17 mouse cellular contexts compared by ENCODE assay signal in genomic region chr2:30244595-30245178, GRCm38 (mm10). TPM values are rescaled to one million over a fixed set of nuclear protein-coding genes. Genes with fewer than 3 reads are reported as not detected.
DNase-seq lines count a peak whose midpoint lies in the region; ATAC-seq and TF ChIP-seq lines count a peak whose summit lies in the region.
"Had no signal": no experiment of that assay in that cellular context is flagged by ENCODE, and none has a peak within 500 bp of the region (broad histone marks: within the 10 kb centered on the region; RNA-seq: fewer than 3 reads in every experiment).

No protein-coding gene starts in this region.

- H3K36me3 ChIP-seq in liver, adult 2 months (ENCODE audit: control insufficient read depth, insufficient read depth, low read length): peaks cover 9% of the 10 kb centered on the region; the same call in 1 of the 2 replicates
- H3K36me3 ChIP-seq in liver, embryonic 13.5 days: peaks cover 75% of the 10 kb centered on the region

- no peaks in the 10 kb centered on the region for H3K9me3 ChIP-seq in liver, embryonic 13.5 days (replicated peaks)
- H3K9me3 ChIP-seq: forebrain, embryonic 13.5 days; hindbrain, embryonic 12.5 days; neural tube, embryonic 13.5 days had no signal

- no peaks in the 10 kb centered on the region for H3K27me3 ChIP-seq in liver, adult 2 months (ENCODE audit: control insufficient read depth, insufficient read depth, low read length)
- no peaks in the 10 kb centered on the region for H3K27me3 ChIP-seq in liver, embryonic 13.5 days
- H3K27me3 ChIP-seq: forebrain, embryonic 13.5 days; hindbrain, embryonic 12.5 days; neural tube, embryonic 13.5 days had no signal

- TF ChIP-seq POLR2A in liver, adult 2 months (IDR thresholded peaks at IDR 0.05; ENCODE audit: extremely low read depth, insufficient read depth, low read length): no peak

- ATAC-seq in liver, embryonic 13.5 days (ENCODE audit: low read depth): 0 out of 2 replicates have a peak, but pooled peaks have one; percentile 21
- ATAC-seq: forebrain, embryonic 13.5 days had no signal

- peaks cover 60% of the 10 kb centered on the region for H3K79me2 ChIP-seq in liver, adult 2 months (ENCODE audit: control insufficient read depth, insufficient read depth, low read length)

- no peak for DNase-seq in gastrocnemius, adult 2 months
- DNase-seq in gastrocnemius, adult 8-10 months (ENCODE audit: low spot score in 2 of 2): no peak
- DNase-seq in liver, adult 2 months (ENCODE audit: extremely low read depth, low read depth, low spot score): peak; percentile 69
- DNase-seq in liver: no peak
- DNase-seq in forelimb bud, embryonic 11.5 days (ENCODE audit: low read depth, low spot score): peak; percentile 21
- no peak for DNase-seq in liver, embryonic 13.5 days
- DNase-seq in layer of hippocampus, adult 8-10 months (ENCODE audit: low spot score in 2 of 2): no peak
- no peak for DNase-seq in testis, postnatal 10 days (ENCODE audit: low spot score)
- DNase-seq: B cell, adult 2 months; midbrain, embryonic 14.5 days had no signal

- intact Hi-C loops in gastrocnemius, adult 2 months (cut with DNase I): no loop called here

- H3K4me2 ChIP-seq in liver, embryonic 13.5 days: no peak overlapping the region
- H3K4me2 ChIP-seq: forebrain, embryonic 13.5 days; hindbrain, embryonic 12.5 days; neural tube, embryonic 13.5 days had no signal

- H3K9ac ChIP-seq in liver, adult 2 months (ENCODE audit: low read depth, low read length): no peak overlapping the region
- H3K9ac ChIP-seq in liver, embryonic 13.5 days: no peak overlapping the region
- H3K9ac ChIP-seq: forebrain, embryonic 13.5 days; hindbrain, embryonic 12.5 days; neural tube, embryonic 13.5 days had no signal

- H3K4me3 ChIP-seq in gastrocnemius, adult 2 months: peak overlapping the region; percentile 96
- no peak overlapping the region for H3K4me3 ChIP-seq in liver, adult 2 months (ENCODE audit: insufficient read depth, low read depth, low read length)
- no peak overlapping the region for H3K4me3 ChIP-seq in liver, embryonic 13.5 days (replicated peaks)
- H3K4me3 ChIP-seq: forebrain, embryonic 13.5 days; hindbrain, embryonic 12.5 days; layer of hippocampus, adult 2 months; neural tube, embryonic 13.5 days had no signal

- no peak for TF ChIP-seq CTCF in gastrocnemius, adult 2 months (IDR thresholded peaks at IDR 0.05)
- TF ChIP-seq CTCF in liver, adult 2 months (IDR thresholded peaks at IDR 0.05; ENCODE audit: low read depth, low read length): no peak

- peak overlapping the region; percentile 91 for H3K27ac ChIP-seq in gastrocnemius, adult 2 months
- H3K27ac ChIP-seq in liver, adult 2 months (replicated peaks; ENCODE audit: insufficient read depth, low read depth, low read length): peak overlapping the region; percentile 24; the same call in 1 of the 2 replicates
- H3K27ac ChIP-seq in liver, embryonic 13.5 days: peak overlapping the region; percentile 36; the same call in 1 of the 2 replicates
- H3K27ac ChIP-seq: forebrain, embryonic 13.5 days; hindbrain, embryonic 12.5 days; layer of hippocampus, adult 2 months; neural tube, embryonic 13.5 days had no signal

- peaks cover 39% of the 10 kb centered on the region for H3K4me1 ChIP-seq in liver, adult 2 months (ENCODE audit: control insufficient read depth, insufficient read depth, low read length)
- H3K4me1 ChIP-seq in liver, embryonic 13.5 days (replicated peaks): peaks cover 65% of the 10 kb centered on the region

- 29% methylated on average over 7 of the region's 7 CpGs for WGBS in liver, adult 2 months
- WGBS in liver, embryonic 13.5 days (ENCODE audit: insufficient replicate concordance): 74% methylated on average over 7 of the region's 7 CpGs

RNA-seq across cellular contexts. Expression of gene Gm28035, which starts 4.3 kb away (rescaled TPM):
- total RNA-seq in gastrocnemius, adult 2 months (2021): 1 to 10 TPM; 1.1 to 1.4 TPM
- total RNA-seq in gastrocnemius, adult 8-10 months (2022): under 1 TPM in 3 of 4 experiments, not detected in 1; 0.22 to 0.78 (median 0.40) TPM
- 4.2 and 5.1 TPM in 2 replicates for total RNA-seq in liver, adult 2 months (2014; rRNA removed)
- polyA plus RNA-seq in liver, adult 2 months (2012; rRNA removed): 5.9 and 8.6 TPM in 2 replicates
- polyA plus RNA-seq in liver, embryonic 13.5 days (2015; fragmentation: Nextera tagmentation; extraction: Ambion mirVana): 0.05 and 0.07 TPM in 2 replicates
- 10 to 100 TPM in 2 of 4 experiments, 1 to 10 TPM in 2; 6.7 to 11.6 (median 9.9) TPM for total RNA-seq in layer of hippocampus, adult 8-10 months (2022)
- total RNA-seq: MEL had no signal

RNA-seq across cellular contexts. Expression of gene Lrrc8a, which starts 7.2 kb away (rescaled TPM):
- 10 to 100 TPM; 19.6 to 37.9 TPM for total RNA-seq in gastrocnemius, adult 2 months (2021)
- 10 to 100 TPM; 13.2 to 20.1 (median 15.3) TPM for total RNA-seq in gastrocnemius, adult 8-10 months (2022)
- total RNA-seq in liver, adult 2 months (2014; rRNA removed): 8.5 and 14.0 TPM in 2 replicates
- polyA plus RNA-seq in liver, adult 2 months (2012; rRNA removed): 22.6 and 24.1 TPM in 2 replicates
- 11.9 and 12.5 TPM in 2 replicates for polyA plus RNA-seq in liver, embryonic 13.5 days (2015; fragmentation: Nextera tagmentation; extraction: Ambion mirVana)
- 10 to 100 TPM; 54.5 to 70.6 (median 60.3) TPM for total RNA-seq in layer of hippocampus, adult 8-10 months (2022)

RNA-seq across cellular contexts. Expression of gene Phyhd1, which starts 21.3 kb away (rescaled TPM):
- total RNA-seq in gastrocnemius, adult 2 months (2021): 10 to 100 TPM; 27.8 to 34.5 TPM
- 10 to 100 TPM in 2 of 4 experiments, 1 to 10 TPM in 2; 7.7 to 14.2 (median 11.0) TPM for total RNA-seq in gastrocnemius, adult 8-10 months (2022)
- 87.4 and 97.7 TPM in 2 replicates for total RNA-seq in liver, adult 2 months (2014; rRNA removed)
- polyA plus RNA-seq in liver, adult 2 months (2012; rRNA removed): 154 and 158 TPM in 2 replicates
- polyA plus RNA-seq in liver, embryonic 13.5 days (2015; fragmentation: Nextera tagmentation; extraction: Ambion mirVana): 8.1 and 8.9 TPM in 2 replicates
- total RNA-seq in layer of hippocampus, adult 8-10 months (2022): 10 to 100 TPM; 19.3 to 33.3 (median 24.4) TPM

RNA-seq across cellular contexts. Expression of gene Gm28038, which starts 36.2 kb away (rescaled TPM):
- 1 to 10 TPM in 1 of 2 experiments, not detected in 1; 1.8 TPM for total RNA-seq in gastrocnemius, adult 2 months (2021)
- total RNA-seq in gastrocnemius, adult 8-10 months (2022): not detected
- not detected in 2 replicates for total RNA-seq in liver, adult 2 months (2014; rRNA removed)
- not detected in 2 replicates for polyA plus RNA-seq in liver, adult 2 months (2012; rRNA removed)
- polyA plus RNA-seq in liver, embryonic 13.5 days (2015; fragmentation: Nextera tagmentation; extraction: Ambion mirVana): 0.82 TPM in 1 of 2 replicates, not detected in the other
- total RNA-seq in layer of hippocampus, adult 8-10 months (2022): not detected
- total RNA-seq: gastrocnemius, postnatal 4 days; layer of hippocampus, adult 2 months; MEL had no signal
- polyA plus RNA-seq: forebrain, embryonic 13.5 days; hindbrain, embryonic 12.5 days; midbrain, embryonic 14.5 days; neural tube, embryonic 13.5 days; testis, adult 2 months had no signal

RNA-seq across cellular contexts. Expression of gene Kyat1, which starts 39.0 kb away (rescaled TPM):
- total RNA-seq in gastrocnemius, adult 2 months (2021): 10 to 100 TPM; 23.4 to 30.3 TPM
- total RNA-seq in gastrocnemius, adult 8-10 months (2022): 10 to 100 TPM; 23.0 to 28.7 (median 26.8) TPM
- 169 and 184 TPM in 2 replicates for total RNA-seq in liver, adult 2 months (2014; rRNA removed)
- polyA plus RNA-seq in liver, adult 2 months (2012; rRNA removed): 267 and 378 TPM in 2 replicates
- 9.7 and 10.1 TPM in 2 replicates for polyA plus RNA-seq in liver, embryonic 13.5 days (2015; fragmentation: Nextera tagmentation; extraction: Ambion mirVana)
- total RNA-seq in layer of hippocampus, adult 8-10 months (2022): 10 to 100 TPM; 15.6 to 19.9 (median 16.9) TPM

Comparison
In these comparisons a context has a peak if more than half of its experiments do, and no peak if none do; other contexts are left out.
1. DNase-seq: peak in liver, adult 2 months (single experiment) and forelimb bud, embryonic 11.5 days (single experiment); none in gastrocnemius, adult 2 months (single experiment), gastrocnemius, adult 8-10 months (0 of 2), liver (single experiment), liver, embryonic 13.5 days (single experiment), layer of hippocampus, adult 8-10 months (0 of 2) and testis, postnatal 10 days (single experiment).
2. H3K27ac ChIP-seq: peak in every context shown above with its lines; median percentile 91 in gastrocnemius, adult 2 months; 36 in liver, embryonic 13.5 days; 24 in liver, adult 2 months.